Mouse (Mus musculus) hindbrain, embryonic 12.5 days (tissue): ENCODE results near the gene Cfd. TPM values are rescaled to one million over a fixed set of nuclear protein-coding genes. Genes with fewer than 3 reads are reported as not detected.

Experiments used
- ATAC-seq: fragments of 200-750 bp; cut with Nextera tagmentation; 2 replicates; pipeline ENCODE4 v1.8.0; 2017; ENCODE audit warnings: moderate TSS enrichment; ENCODE audit not compliant: low FRiP score
- H3K27ac ChIP-seq: fragments of 300-500 bp; sonication (generic); 2 replicates; pipeline ENCODE4 v1.5.1; 2016; ENCODE audit warnings: mild to moderate bottlenecking
- H3K27me3 ChIP-seq: fragments of 300-500 bp; sonication (generic); 2 replicates; pipeline ENCODE4 v1.6.1; 2016; ENCODE audit warnings: mild to moderate bottlenecking
- H3K36me3 ChIP-seq: fragments of 300-500 bp; sonication (generic); 2 replicates; pipeline ENCODE4 v1.6.1; 2016; ENCODE audit warnings: mild to moderate bottlenecking
- H3K4me1 ChIP-seq: fragments of 300-500 bp; sonication (generic); 2 replicates; pipeline ENCODE4 v1.6.1; 2016
- H3K4me2 ChIP-seq: fragments of 300-500 bp; sonication (generic); replicated peaks from 2 replicates; pipeline ENCODE4 v1.6.1; 2016; ENCODE audit warnings: mild to moderate bottlenecking
- H3K4me3 ChIP-seq: fragments of 300-500 bp; sonication (generic); 2 replicates; pipeline ENCODE4 v1.5.1; 2016; ENCODE audit warnings: mild to moderate bottlenecking
- H3K9ac ChIP-seq: fragments of 300-500 bp; sonication (generic); 2 replicates; pipeline ENCODE4 v1.6.1; 2016; ENCODE audit warnings: mild to moderate bottlenecking, moderate library complexity
- H3K9me3 ChIP-seq: fragments of 300-500 bp; sonication (generic); replicated peaks from 2 replicates; pipeline ENCODE4 v1.6.1; 2016; ENCODE audit warnings: mild to moderate bottlenecking
- WGBS: fragments of 180-500 bp; shearing (Covaris S2); methylation state at CpG from one replicate; pipeline ENCODE4 v1.1.7; 2016; 5-methylcytosine and 5-hydroxymethylcytosine counted together
- microRNA-seq: library from miRNA; unstranded; fragments of <30 nt; microRNA quantifications from one replicate; pipeline ENCODE4, GENCODE M21; 2017
- polyA plus RNA-seq: library from polyadenylated mRNA; unstranded; fragments of >200 nt; fragmentation: Nextera tagmentation; extraction: Ambion mirVana; gene quantifications from 2 replicates; pipeline ENCODE4 v1.2.1, GENCODE M21; 2016

Cfd gene
- polyA plus RNA-seq, 1 experiment from 2014 or later = not detected

GRCm38 (mm10) chr10:79933861-79934260, 43.2 kb downstream of the Cfd start:
- Histone ChIP-seq H3K9me3 (no peaks in the 10 kb centered on the region), H3K27ac (peak overlapping the region; percentile 40), H3K9ac (0 out of 2 replicates have a peak overlapping the region, but pooled peaks have one; percentile 24), H3K36me3 (peaks cover 43% of the 10 kb centered on the region), H3K27me3 (peaks cover 4% of the 10 kb centered on the region; the same call in 1 of the 2 replicates), H3K4me2 (no peak overlapping the region), H3K4me3 (no peak overlapping the region), H3K4me1 (peaks cover 71% of the 10 kb centered on the region)
- WGBS = 24% methylated on average over 6 of the region's 6 CpGs
- no peak for ATAC-seq

GRCm38 (mm10) chr10:79934272-79934721, 43.6 kb downstream of the Cfd start:
- no peak for ATAC-seq
- peaks cover 67% of the 10 kb centered on the region for H3K4me1 ChIP-seq
- H3K27ac ChIP-seq = no peak overlapping the region; the same call in 1 of the 2 replicates
- no peaks in the 10 kb centered on the region for H3K9me3 ChIP-seq
- peaks cover 43% of the 10 kb centered on the region for H3K36me3 ChIP-seq
- 51% methylated on average over 13 of the region's 13 CpGs for WGBS
- H3K4me3 ChIP-seq = no peak overlapping the region
- 0 out of 2 replicates have a peak overlapping the region, but pooled peaks have one; percentile 24 for H3K9ac ChIP-seq
- no peak overlapping the region for H3K4me2 ChIP-seq
- H3K27me3 ChIP-seq = peaks cover 4% of the 10 kb centered on the region; the same call in 1 of the 2 replicates

GRCm38 (mm10) chr10:79934794-79935569, 44.3 kb downstream of the Cfd start:
- Histone ChIP-seq H3K4me1 (peaks cover 60% of the 10 kb centered on the region), H3K4me3 (no peak overlapping the region), H3K9ac (0 out of 2 replicates have a peak overlapping the region, but pooled peaks have one; percentile 24), H3K36me3 (peaks cover 43% of the 10 kb centered on the region), H3K4me2 (no peak overlapping the region), H3K9me3 (no peaks in the 10 kb centered on the region), H3K27ac (no peak overlapping the region), H3K27me3 (peaks cover 4% of the 10 kb centered on the region; the same call in 1 of the 2 replicates)
- ATAC-seq = no peak
- WGBS = 90% methylated on average over 16 of the region's 16 CpGs

GRCm38 (mm10) chr10:79936284-79936910, 45.7 kb downstream of the Cfd start:
- Histone ChIP-seq H3K4me1 (peaks cover 51% of the 10 kb centered on the region), H3K4me3 (no peak overlapping the region), H3K27ac (no peak overlapping the region), H3K4me2 (no peak overlapping the region), H3K9ac (no peak overlapping the region), H3K27me3 (peaks cover 4% of the 10 kb centered on the region; the same call in 1 of the 2 replicates), H3K36me3 (peaks cover 36% of the 10 kb centered on the region), H3K9me3 (no peaks in the 10 kb centered on the region)
- ATAC-seq = no peak
- 75% methylated on average over 10 of the region's 10 CpGs for WGBS

- Histone ChIP-seq H3K4me1 (peaks cover 49% of the 10 kb centered on the region), H3K27me3 (peaks cover 4% of the 10 kb centered on the region; the same call in 1 of the 2 replicates), H3K27ac (no peak overlapping the region), H3K36me3 (peaks cover 35% of the 10 kb centered on the region), H3K9ac (no peak overlapping the region), H3K9me3 (no peaks in the 10 kb centered on the region), H3K4me2 (no peak overlapping the region; the same call in 1 of the 2 replicates), H3K4me3 (no peak overlapping the region)
- peak; percentile 15; the same call in 1 of the 2 replicates for ATAC-seq
- 74% methylated on average over 27 of the region's 27 CpGs for WGBS
Observed at GRCm38 (mm10) chr10:79936911-79937441, 46.3 kb downstream of the Cfd start.

- peaks cover 29% of the 10 kb centered on the region for H3K36me3 ChIP-seq
- no peak overlapping the region for H3K4me3 ChIP-seq
- no peak for ATAC-seq
- 35% methylated on average over 11 of the region's 11 CpGs for WGBS
- no peak overlapping the region for H3K9ac ChIP-seq
- H3K9me3 ChIP-seq = no peaks in the 10 kb centered on the region
- H3K27ac ChIP-seq = no peak overlapping the region
- peaks cover 4% of the 10 kb centered on the region; the same call in 1 of the 2 replicates for H3K27me3 ChIP-seq
- peaks cover 39% of the 10 kb centered on the region for H3K4me1 ChIP-seq
- H3K4me2 ChIP-seq = no peak overlapping the region
Observed at GRCm38 (mm10) chr10:79937775-79938526, 47.3 kb downstream of the Cfd start.

GRCm38 (mm10) chr10:79940749-79941148, 50.1 kb downstream of the Cfd start:
- no peak overlapping the region for H3K4me2 ChIP-seq
- no peak overlapping the region for H3K27ac ChIP-seq
- H3K36me3 ChIP-seq = peaks cover 20% of the 10 kb centered on the region
- no peak for ATAC-seq
- H3K4me1 ChIP-seq = peaks cover 33% of the 10 kb centered on the region
- WGBS = 67% methylated on average over 7 of the region's 7 CpGs
- no peak overlapping the region for H3K9ac ChIP-seq
- H3K4me3 ChIP-seq = no peak overlapping the region
- no peaks in the 10 kb centered on the region for H3K9me3 ChIP-seq
- peaks cover 4% of the 10 kb centered on the region; the same call in 1 of the 2 replicates for H3K27me3 ChIP-seq

Small RNA genes lying within 50 kb of the gene (microRNA-seq; reads per million reads assigned to microRNA genes)
- gene Mir6910 = not detected

Other genes with a start within 250 kb of the Cfd start
- gene Odf3l2, start 245.1 kb upstream of the Cfd start, polyA plus RNA-seq = not detected in 2 replicates
- gene Madcam1, start 226.3 kb upstream of the Cfd start, polyA plus RNA-seq = 2.9 and 3.2 TPM in 2 replicates
- 68.1 and 69.4 TPM in 2 replicates for gene Tpgs1, start 221.5 kb upstream of the Cfd start, polyA plus RNA-seq
- gene Cdc34, start 208.7 kb upstream of the Cfd start, polyA plus RNA-seq = 121 and 124 TPM in 2 replicates
- 1.2 and 1.3 TPM in 2 replicates for gene Gzmm, start 201.8 kb upstream of the Cfd start, polyA plus RNA-seq
- 658 and 661 TPM in 2 replicates for gene Bsg, start 186.4 kb upstream of the Cfd start, polyA plus RNA-seq
- gene Hcn2, start 174.2 kb upstream of the Cfd start, polyA plus RNA-seq = 0.45 and 0.48 TPM in 2 replicates
- gene Polrmt, start 144.3 kb upstream of the Cfd start, polyA plus RNA-seq = 42.7 and 47.5 TPM in 2 replicates
- gene Fgf22, start 135.8 kb upstream of the Cfd start, polyA plus RNA-seq = 0.42 and 0.72 TPM in 2 replicates
- 103 and 108 TPM in 2 replicates for gene Rnf126, start 123.9 kb upstream of the Cfd start, polyA plus RNA-seq
- 2.3 and 2.7 TPM in 2 replicates for gene Fstl3, start 113.6 kb upstream of the Cfd start, polyA plus RNA-seq
- 0.23 and 0.30 TPM in 2 replicates for gene Prss57, start 99.9 kb upstream of the Cfd start, polyA plus RNA-seq
- 189 and 198 TPM in 2 replicates for gene Palm, start 97.3 kb upstream of the Cfd start, polyA plus RNA-seq
- 1.3 and 2.1 TPM in 2 replicates for gene Misp, start 69.9 kb upstream of the Cfd start, polyA plus RNA-seq
- gene Ptbp1, start 36.4 kb upstream of the Cfd start, polyA plus RNA-seq = 201 and 211 TPM in 2 replicates
- gene Prtn3, start 16.4 kb upstream of the Cfd start, polyA plus RNA-seq = 11.8 and 14.1 TPM in 2 replicates
- gene Plppr3, start 16.2 kb upstream of the Cfd start, polyA plus RNA-seq = 289 and 290 TPM in 2 replicates
- gene Elane, start 4.6 kb upstream of the Cfd start, polyA plus RNA-seq = 0.56 TPM in 1 of 2 replicates, not detected in the other
- 63.3 and 70.0 TPM in 2 replicates for gene Med16, start 18.1 kb downstream of the Cfd start, polyA plus RNA-seq
- 25.5 and 54.9 TPM in 2 replicates for gene Gm26602, start 20.0 kb downstream of the Cfd start, polyA plus RNA-seq
- gene Kiss1r, start 26.1 kb downstream of the Cfd start, polyA plus RNA-seq = 1.2 and 1.6 TPM in 2 replicates
- gene R3hdm4, start 30.4 kb downstream of the Cfd start, polyA plus RNA-seq = 173 and 184 TPM in 2 replicates
- 4.7 and 5.3 TPM in 2 replicates for gene Arid3a, start 36.2 kb downstream of the Cfd start, polyA plus RNA-seq
- 89.4 and 100 TPM in 2 replicates for gene Wdr18, start 69.3 kb downstream of the Cfd start, polyA plus RNA-seq
- gene Grin3b, start 79.9 kb downstream of the Cfd start, polyA plus RNA-seq = 0.23 and 0.44 TPM in 2 replicates
- 23.1 and 25.5 TPM in 2 replicates for gene Tmem259, start 93.5 kb downstream of the Cfd start, polyA plus RNA-seq
- gene Cnn2, start 97.7 kb downstream of the Cfd start, polyA plus RNA-seq = 178 and 204 TPM in 2 replicates
- gene Abca7, start 105.6 kb downstream of the Cfd start, polyA plus RNA-seq = 6.9 and 7.7 TPM in 2 replicates
- gene Arhgap45, start 125.8 kb downstream of the Cfd start, polyA plus RNA-seq = 8.7 and 8.9 TPM in 2 replicates
- 163 and 171 TPM in 2 replicates for gene Polr2e, start 148.9 kb downstream of the Cfd start, polyA plus RNA-seq
- gene Gpx4, start 156.3 kb downstream of the Cfd start, polyA plus RNA-seq = 449 and 484 TPM in 2 replicates
- gene Sbno2, start 214.7 kb downstream of the Cfd start, polyA plus RNA-seq = 15.1 TPM in 2 replicates
- gene Stk11, start 224.9 kb downstream of the Cfd start, polyA plus RNA-seq = 13.1 and 16.1 TPM in 2 replicates
- gene Atp5d, start 247.8 kb downstream of the Cfd start, polyA plus RNA-seq = 351 and 385 TPM in 2 replicates
- gene Cbarp, start 250.0 kb downstream of the Cfd start, polyA plus RNA-seq = 18.4 and 22.3 TPM in 2 replicates